Mouse (Mus musculus) heart, adult 11 months (tissue): ENCODE results near the gene Mrpl16.

Experiments used
- DNase-seq: peaks from one replicate; pipeline ENCODE4 v3.0.0; 2022

Mrpl16 gene

GRCm38 (mm10) chr19:11770205-11770892, at the start of gene Mrpl16:
TSS of gene Mrpl16 (plus strand) at chr19:11770391.
- peak; percentile 97 for DNase-seq

DNA sequence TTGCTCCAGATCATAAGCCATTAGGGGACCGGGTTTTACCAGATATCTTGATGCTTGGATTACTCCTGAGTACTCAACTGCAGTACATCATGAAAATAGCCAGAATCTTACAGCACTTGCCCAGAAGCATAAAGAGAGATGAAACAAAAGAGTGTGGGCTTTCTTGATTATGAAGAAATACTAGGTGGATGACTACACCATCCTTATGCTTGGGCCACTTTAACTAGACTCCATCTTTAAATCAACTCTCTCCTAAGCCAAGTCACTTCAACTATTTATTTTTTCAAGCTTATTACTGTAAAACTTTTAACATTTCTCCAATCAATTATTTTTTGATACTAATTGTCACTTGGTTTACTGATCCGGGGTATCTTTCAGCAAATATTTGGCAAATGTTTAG, 46.3 kb upstream of the Mrpl16 start:
- DNase-seq, result no peak

DNA sequence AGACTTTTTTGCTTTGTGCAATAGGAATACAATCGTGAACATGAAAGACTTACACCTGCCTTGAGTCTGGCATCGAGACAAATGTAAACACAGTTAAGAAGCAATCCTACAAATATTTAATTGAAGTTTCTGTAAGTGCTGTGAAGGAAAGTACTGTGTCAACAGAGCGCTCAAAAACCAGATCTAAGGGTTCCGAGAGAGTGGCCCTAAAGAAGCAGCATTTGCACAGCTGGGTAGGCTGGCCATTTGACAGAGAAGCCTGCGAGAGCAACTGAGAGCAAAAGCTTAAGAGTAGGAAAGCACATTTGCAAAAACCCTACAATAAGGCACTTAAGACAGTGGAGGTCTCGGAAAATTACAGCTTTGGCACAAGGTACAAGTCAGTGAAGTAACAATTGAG, 45.9 kb upstream of the Mrpl16 start:
- DNase-seq, result no peak

- no peak for DNase-seq
Measured at GRCm38 (mm10) chr19:11725915-11726314, 44.3 kb upstream of the Mrpl16 start.

GRCm38 (mm10) chr19:11727304-11727703, 42.9 kb upstream of the Mrpl16 start:
- no peak for DNase-seq

DNA sequence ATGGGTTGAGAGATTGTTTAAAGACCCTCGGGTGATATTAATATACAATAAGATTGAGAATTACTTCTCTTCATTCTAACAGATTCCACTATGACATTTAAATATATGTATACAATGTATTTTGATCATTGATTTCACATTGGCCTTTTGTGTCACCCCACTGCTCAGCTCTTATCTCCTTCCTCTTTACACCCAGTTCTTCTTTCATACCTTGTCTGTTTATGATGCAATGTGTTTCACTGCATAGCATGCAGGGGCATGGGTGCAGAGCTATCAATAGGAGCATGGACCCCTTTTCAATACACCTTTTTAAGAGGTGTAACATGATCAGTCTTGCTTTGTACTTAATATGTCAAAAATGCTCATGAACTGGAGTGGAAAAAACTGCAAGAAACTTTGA, 39.9 kb upstream of the Mrpl16 start:
- no peak for DNase-seq

- no peak for DNase-seq
Measured at GRCm38 (mm10) chr19:11736455-11736854, 33.7 kb upstream of the Mrpl16 start.

- no peak for DNase-seq
Measured at GRCm38 (mm10) chr19:11745680-11746079, 24.5 kb upstream of the Mrpl16 start.

GRCm38 (mm10) chr19:11747298-11747697, 22.9 kb upstream of the Mrpl16 start, which contains the start of gene Gif:
TSS of gene Gif (plus strand) at chr19:11747554.
- no peak for DNase-seq

DNA sequence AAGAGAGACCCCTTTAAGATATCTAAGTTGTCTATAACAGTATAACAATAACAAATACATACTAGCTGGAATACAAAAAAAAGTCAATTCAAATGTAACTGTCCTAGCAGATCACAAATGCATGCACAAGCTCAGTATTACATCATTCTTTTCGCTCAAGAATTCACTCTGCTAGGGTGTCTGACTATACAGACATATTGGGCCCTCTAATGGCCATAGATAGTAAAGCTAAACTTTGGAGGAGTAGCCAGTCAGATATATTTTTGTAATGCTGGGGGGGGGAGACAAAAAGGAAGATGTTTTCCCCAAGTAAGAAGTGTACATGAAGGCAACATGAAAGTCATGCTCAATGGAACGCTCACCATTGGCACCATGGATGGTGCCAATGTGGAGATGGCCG, 5.1 kb upstream of the Mrpl16 start:
- DNase-seq, result peak; percentile 25

DNA sequence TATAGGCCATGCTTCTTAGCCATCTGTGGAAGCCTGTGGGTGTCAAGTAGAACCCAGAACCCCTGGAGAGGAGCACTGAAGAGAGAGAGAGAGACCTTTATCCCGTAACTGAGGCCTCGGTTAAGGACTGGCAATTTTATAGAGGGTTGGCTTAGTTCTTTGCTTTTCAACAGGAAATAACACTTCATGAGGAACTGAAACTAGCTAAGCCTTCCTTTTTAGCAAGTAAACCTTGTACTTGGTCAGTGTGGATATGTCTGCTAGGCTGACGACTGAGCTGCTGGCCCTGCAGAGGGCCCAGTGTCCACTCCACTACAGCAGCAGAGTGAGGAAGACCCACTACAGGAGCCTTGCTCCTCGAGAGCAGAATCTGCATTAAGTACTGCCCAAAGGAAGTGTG, 3.8 kb upstream of the Mrpl16 start:
- DNase-seq, result peak; percentile 89

GRCm38 (mm10) chr19:11768163-11768562, 2.0 kb upstream of the Mrpl16 start:
- peak; percentile 84 for DNase-seq

DNA sequence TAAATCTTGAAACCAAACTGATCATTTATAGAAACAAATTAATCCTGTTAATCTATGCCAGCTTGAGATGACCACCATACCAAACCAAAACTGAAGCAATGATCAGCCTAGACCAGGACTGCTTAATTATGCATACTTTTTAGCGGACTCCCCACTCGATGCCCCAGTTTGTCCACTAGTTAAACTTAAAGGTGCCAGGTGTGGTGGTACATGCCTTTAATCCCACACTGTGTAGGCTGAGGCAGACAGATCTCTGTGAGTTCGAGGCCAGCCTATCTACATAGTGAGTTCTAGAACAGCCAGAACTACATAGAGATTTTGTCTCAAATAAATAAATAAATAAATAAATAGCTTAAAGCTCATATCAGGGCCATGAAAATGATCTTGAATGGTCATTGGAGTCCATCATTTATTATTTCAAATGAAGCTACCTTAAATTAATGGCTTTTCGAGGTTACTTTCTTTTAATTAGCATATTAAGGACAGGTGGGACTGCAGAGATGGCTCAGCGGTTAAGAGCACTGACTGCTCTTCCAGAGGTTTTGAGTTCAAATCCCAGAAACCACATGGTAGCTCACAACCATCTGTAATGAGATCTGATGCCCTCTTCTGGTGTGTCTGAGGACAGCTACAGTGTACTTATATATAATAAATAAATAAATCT, 802 bp upstream of the Mrpl16 start:
- peak; percentile 65 for DNase-seq

DNA sequence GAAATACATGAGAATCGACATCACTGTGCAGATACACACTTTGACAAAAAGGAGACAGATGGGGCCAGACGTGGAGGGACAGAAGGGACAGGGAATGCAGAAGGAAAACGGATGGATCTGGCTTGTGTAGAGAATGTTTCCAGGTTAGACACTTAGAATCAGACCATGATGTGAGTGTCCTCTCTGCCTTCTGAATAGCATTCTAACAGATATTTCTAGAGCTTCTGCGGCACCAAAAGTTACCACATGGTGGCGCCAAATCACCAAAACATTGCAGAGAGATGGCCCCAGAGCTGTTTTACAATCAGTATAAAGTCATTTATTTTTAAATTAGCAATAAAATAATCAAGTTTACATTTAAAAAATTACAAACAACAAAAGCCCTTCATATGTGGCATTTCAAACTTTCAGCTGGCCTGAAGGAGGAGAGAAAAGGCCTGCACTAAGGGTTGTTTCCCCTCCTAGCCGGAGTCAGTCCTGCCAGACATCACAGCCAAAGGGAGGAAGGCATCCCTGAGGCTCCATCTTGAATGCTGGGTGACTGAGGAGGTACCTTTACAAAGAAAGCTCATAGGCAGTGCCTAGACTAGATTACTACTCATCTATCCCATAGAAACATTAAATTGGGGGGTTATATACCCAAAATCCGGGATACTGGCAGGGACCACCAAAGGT, 7.1 kb downstream of the Mrpl16 start:
- no peak for DNase-seq

- DNase-seq, result peak; percentile 71
Measured at GRCm38 (mm10) chr19:11785409-11786154, 15.4 kb downstream of the Mrpl16 start.

- DNase-seq, result peak; percentile 70
Measured at GRCm38 (mm10) chr19:11787826-11788225, 17.6 kb downstream of the Mrpl16 start.

- DNase-seq, result no peak
Measured at GRCm38 (mm10) chr19:11788876-11789275, 18.7 kb downstream of the Mrpl16 start.

DNA sequence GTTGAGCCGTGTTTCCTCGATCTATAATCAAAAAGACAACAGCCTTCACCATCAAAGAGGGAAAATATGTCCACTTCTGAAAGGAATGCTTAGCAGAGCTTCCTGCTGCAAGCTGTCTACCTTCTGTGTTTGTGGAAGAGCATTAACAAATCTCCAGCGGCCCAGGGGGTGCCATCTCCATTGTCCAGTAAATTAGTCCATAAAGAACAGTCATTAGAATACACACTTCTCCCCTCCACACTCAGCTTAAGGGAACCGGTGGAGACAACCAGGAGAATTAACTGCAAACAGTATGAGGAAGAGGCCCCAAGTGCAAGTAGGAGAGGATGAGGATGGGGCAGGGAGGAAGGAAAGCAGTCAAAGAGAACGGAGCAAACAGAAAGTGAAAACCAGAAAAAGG, 21.6 kb downstream of the Mrpl16 start:
- peak; percentile 22 for DNase-seq

DNA sequence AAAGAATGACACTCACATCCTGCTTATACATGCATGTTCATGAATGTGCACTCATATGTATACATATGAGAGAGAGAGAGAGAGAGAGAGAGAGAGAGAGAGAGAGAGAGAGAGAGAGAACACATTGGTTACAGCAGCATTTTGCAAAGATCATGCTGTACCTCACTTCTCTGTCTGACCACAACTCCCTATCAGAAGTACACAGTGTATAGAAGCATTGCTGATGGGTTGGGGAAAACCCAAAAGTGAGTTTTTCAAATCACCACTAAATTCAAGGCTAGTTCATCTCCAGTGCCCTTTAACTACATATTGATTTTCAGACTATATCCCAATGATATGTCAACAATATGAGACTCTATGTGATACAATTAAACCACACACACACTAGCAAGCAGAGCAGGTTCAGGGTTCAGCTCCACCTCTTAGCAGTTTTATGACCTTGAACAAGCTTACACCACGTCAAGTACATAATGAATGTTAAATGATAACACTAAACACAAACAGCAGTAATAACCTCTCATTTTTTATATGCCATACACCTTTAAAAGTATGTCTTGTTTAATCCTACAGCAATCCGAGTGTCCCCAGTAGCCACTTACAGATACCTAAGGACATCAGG, 23.7 kb downstream of the Mrpl16 start:
- no peak for DNase-seq

DNA sequence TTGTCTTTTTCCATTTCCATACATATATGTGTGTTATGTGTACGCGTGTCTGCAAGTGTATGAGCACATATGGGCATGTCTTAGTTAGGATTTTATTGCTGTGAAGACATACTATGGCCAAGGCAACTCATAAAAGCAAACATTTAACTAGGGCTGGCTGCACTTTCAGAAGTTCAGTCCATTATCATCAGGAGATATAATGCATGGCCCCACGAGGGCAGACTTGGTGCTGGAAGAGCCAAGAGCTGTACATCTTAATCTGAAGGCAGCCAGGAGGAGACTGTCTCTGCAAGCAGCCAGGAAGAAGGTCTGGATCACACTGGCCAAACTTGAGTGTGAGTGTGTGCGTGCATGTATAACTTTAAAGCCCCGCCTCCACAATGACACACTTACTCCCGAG, 24.3 kb downstream of the Mrpl16 start:
- peak; percentile 53 for DNase-seq

GRCm38 (mm10) chr19:11800531-11801315, 30.5 kb downstream of the Mrpl16 start:
- DNase-seq, result peak; percentile 51

- peak; percentile 95 for DNase-seq
Measured at GRCm38 (mm10) chr19:11804423-11804822, 34.2 kb downstream of the Mrpl16 start.
